Mouse (Mus musculus) C2C12 (cell line): Measurements from ENCODE around the gene Tmem109.

Experiments
- CEBPB ChIP-seq: IDR thresholded peaks from one replicate; pipeline ENCODE4 v1.6.1; 2011; ENCODE audit warnings: low read depth, mild to moderate bottlenecking, control low read depth, moderate library complexity
- CTCF ChIP-seq: IDR thresholded peaks from one replicate; pipeline ENCODE4 v1.5.1; 2011; ENCODE audit not compliant: control insufficient read depth, insufficient read depth, insufficient read length
- FOSL1 ChIP-seq: IDR thresholded peaks from one replicate; pipeline ENCODE4 v1.8.0; 2011; ENCODE audit warnings: mild to moderate bottlenecking, low read length; ENCODE audit not compliant: poor library complexity, insufficient read depth, severe bottlenecking
- MAX ChIP-seq: IDR thresholded peaks from one replicate; pipeline ENCODE4 v1.6.1; 2011; ENCODE audit warnings: mild to moderate bottlenecking, control low read depth
- MYOD1 ChIP-seq: IDR thresholded peaks from one replicate; pipeline ENCODE4 v1.6.1; 2011; ENCODE audit warnings: low read depth; ENCODE audit not compliant: control insufficient read depth, insufficient read length
- MYOG ChIP-seq: IDR thresholded peaks from one replicate; pipeline ENCODE4 v1.6.1; 2011; ENCODE audit not compliant: control insufficient read depth, insufficient read length; ENCODE audit errors: extremely low read depth
- USF1 ChIP-seq: IDR thresholded peaks from one replicate; pipeline ENCODE4 v1.6.1; 2011; ENCODE audit warnings: low read depth, mild to moderate bottlenecking, control low read depth, moderate library complexity

DNA sequence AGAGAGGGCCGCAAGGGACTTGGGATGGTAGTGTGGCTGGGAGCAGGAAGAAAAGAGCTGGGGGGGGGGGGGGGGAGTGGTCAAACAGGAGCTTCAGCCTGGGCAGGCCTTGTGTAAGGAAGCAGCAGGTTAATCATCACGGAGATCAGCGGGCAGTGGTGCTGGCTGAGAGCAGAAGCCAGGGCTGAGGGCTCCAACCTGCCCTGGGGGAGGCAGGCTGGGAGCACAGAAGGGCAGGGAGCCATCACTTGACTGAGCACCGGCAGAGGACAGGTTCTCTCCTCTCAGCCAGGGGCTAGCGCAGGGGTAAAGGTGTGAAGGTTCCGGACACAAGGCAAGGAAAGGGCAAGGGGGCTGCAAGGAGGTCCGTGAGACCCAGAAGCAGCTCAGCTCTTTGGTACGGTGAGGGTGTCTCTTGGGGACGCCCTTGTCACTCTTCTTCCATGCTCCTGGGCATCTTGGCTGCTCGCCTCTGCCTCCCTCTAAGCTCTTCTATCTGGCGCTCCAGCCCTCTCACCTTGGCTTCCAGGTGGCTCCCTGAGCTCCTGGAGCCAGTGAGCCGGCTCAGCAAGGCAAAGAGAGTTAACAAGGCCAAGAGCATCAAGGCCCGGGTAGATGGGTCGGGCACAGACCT is 10.4 kb downstream of the Tmem109 start:
- TF ChIP-seq MAX (no peak), MYOG (no peak), CTCF (no peak), USF1 (no peak), MYOD1 (no peak), CEBPB (no peak), FOSL1 (no peak)
